Mouse (Mus musculus) liver, embryonic 16.5 days (tissue): Measurements from ENCODE around the gene Pitpnb. TPM values are rescaled to one million over a fixed set of nuclear protein-coding genes. Genes with fewer than 3 reads are reported as not detected.

ENCODE experiments used
- ATAC-seq: fragments of 200-750 bp; cut with Nextera tagmentation; 2 replicates; pipeline ENCODE4 v1.8.0; 2017; ENCODE audit warnings: low read depth, mild to moderate bottlenecking, moderate number of reproducible peaks, moderate library complexity
- H3K27ac ChIP-seq: fragments of 300-500 bp; sonication (generic); 2 replicates; pipeline ENCODE4 v1.5.1; 2014; ENCODE audit warnings: mild to moderate bottlenecking, low read length
- H3K27me3 ChIP-seq: fragments of 300-500 bp; sonication (generic); 2 replicates; pipeline ENCODE4 v1.6.1; 2014; ENCODE audit warnings: low read depth, low read length, mixed read lengths; ENCODE audit not compliant: control insufficient read depth, insufficient read depth
- H3K36me3 ChIP-seq: fragments of 300-500 bp; sonication (generic); 2 replicates; pipeline ENCODE4 v1.6.1; 2014; ENCODE audit warnings: mild to moderate bottlenecking; ENCODE audit not compliant: control insufficient read depth, insufficient read depth
- H3K4me1 ChIP-seq: fragments of 300-500 bp; sonication (generic); 2 replicates; pipeline ENCODE4 v1.6.1; 2014; ENCODE audit warnings: low read depth, low read length, mixed read lengths; ENCODE audit not compliant: control insufficient read depth
- H3K4me2 ChIP-seq: fragments of 300-500 bp; sonication (generic); 2 replicates; pipeline ENCODE4 v1.6.1; 2014; ENCODE audit warnings: low read depth, low read length, mixed read lengths
- H3K4me3 ChIP-seq: fragments of 300-500 bp; sonication (generic); 2 replicates; pipeline ENCODE4 v1.5.1; 2014; ENCODE audit warnings: low read depth, mild to moderate bottlenecking, low read length
- H3K9ac ChIP-seq: fragments of 300-500 bp; sonication (generic); 2 replicates; pipeline ENCODE4 v1.6.1; 2014; ENCODE audit warnings: low read depth, low read length
- H3K9me3 ChIP-seq: fragments of 300-500 bp; sonication (generic); replicated peaks from 2 replicates; pipeline ENCODE4 v1.6.1; 2016; ENCODE audit warnings: low read length; ENCODE audit not compliant: control insufficient read depth
- WGBS: fragments of 180-500 bp; shearing (Covaris S2); extraction: QIAGEN DNeasy Blood & Tissue Kit; methylation state at CpG from one replicate; pipeline ENCODE4 v1.1.7; 2014; ENCODE audit not compliant: insufficient replicate concordance; 5-methylcytosine and 5-hydroxymethylcytosine counted together
- polyA plus RNA-seq: library from polyadenylated mRNA; unstranded; fragments of >200 nt; fragmentation: Nextera tagmentation; extraction: Ambion mirVana; gene quantifications from 2 replicates; pipeline ENCODE4 v1.2.1, GENCODE M21; 2015

The Pitpnb gene
- polyA plus RNA-seq, 1 experiment from 2014 or later, result 31.6 TPM

GRCm38 (mm10) chr5:111419121-111419881 lies 88.7 kb downstream of the Pitpnb start:
- 13% methylated on average over 42 of the region's 42 CpGs for WGBS
- H3K9ac ChIP-seq, result no peak overlapping the region
- no peaks in the 10 kb centered on the region for H3K36me3 ChIP-seq
- peaks cover 75% of the 10 kb centered on the region for H3K27me3 ChIP-seq
- H3K4me3 ChIP-seq, result peak overlapping the region; percentile 63
- no peak overlapping the region for H3K27ac ChIP-seq
- H3K4me2 ChIP-seq, result peak overlapping the region; percentile 67
- H3K4me1 ChIP-seq, result peaks cover 5% of the 10 kb centered on the region; the same call in 1 of the 2 replicates
- ATAC-seq, result no peak
- no peaks in the 10 kb centered on the region for H3K9me3 ChIP-seq

GRCm38 (mm10) chr5:111420011-111420691 lies 89.6 kb downstream of the Pitpnb start:
- Histone ChIP-seq H3K4me2 (peak overlapping the region; percentile 67; the same call in 1 of the 2 replicates), H3K4me3 (peak overlapping the region; percentile 21), H3K27ac (no peak overlapping the region), H3K9ac (no peak overlapping the region; the same call in 1 of the 2 replicates), H3K27me3 (peaks cover 69% of the 10 kb centered on the region), H3K4me1 (peaks cover 5% of the 10 kb centered on the region; the same call in 1 of the 2 replicates), H3K36me3 (no peaks in the 10 kb centered on the region), H3K9me3 (no peaks in the 10 kb centered on the region)
- WGBS, result 6% methylated on average over 56 of the region's 56 CpGs
- ATAC-seq, result no peak

GRCm38 (mm10) chr5:111420896-111421295 lies 90.3 kb downstream of the Pitpnb start:
- no peak overlapping the region for H3K9ac ChIP-seq
- H3K36me3 ChIP-seq, result no peaks in the 10 kb centered on the region
- H3K4me3 ChIP-seq, result no peak overlapping the region
- ATAC-seq, result no peak
- H3K9me3 ChIP-seq, result no peaks in the 10 kb centered on the region
- peaks cover 62% of the 10 kb centered on the region for H3K27me3 ChIP-seq
- H3K4me2 ChIP-seq, result no peak overlapping the region
- H3K4me1 ChIP-seq, result peaks cover 5% of the 10 kb centered on the region; the same call in 1 of the 2 replicates
- WGBS, result 54% methylated on average over 22 of the region's 22 CpGs
- no peak overlapping the region for H3K27ac ChIP-seq

GRCm38 (mm10) chr5:111421424-111421823 lies 90.9 kb downstream of the Pitpnb start:
- Histone ChIP-seq H3K27ac (no peak overlapping the region), H3K27me3 (peaks cover 57% of the 10 kb centered on the region), H3K4me2 (no peak overlapping the region), H3K4me1 (peaks cover 5% of the 10 kb centered on the region; the same call in 1 of the 2 replicates), H3K36me3 (no peaks in the 10 kb centered on the region), H3K4me3 (no peak overlapping the region), H3K9me3 (no peaks in the 10 kb centered on the region), H3K9ac (no peak overlapping the region)
- no peak for ATAC-seq
- WGBS, result 75% methylated on average over 15 of the region's 15 CpGs

GRCm38 (mm10) chr5:111422058-111422800 lies 91.7 kb downstream of the Pitpnb start:
- H3K4me1 ChIP-seq, result peaks cover 5% of the 10 kb centered on the region; the same call in 1 of the 2 replicates
- H3K27ac ChIP-seq, result no peak overlapping the region
- H3K36me3 ChIP-seq, result no peaks in the 10 kb centered on the region
- 62% methylated on average over 8 of the region's 8 CpGs for WGBS
- H3K9ac ChIP-seq, result no peak overlapping the region
- no peak overlapping the region for H3K4me3 ChIP-seq
- peaks cover 48% of the 10 kb centered on the region for H3K27me3 ChIP-seq
- no peaks in the 10 kb centered on the region for H3K9me3 ChIP-seq
- no peak for ATAC-seq
- H3K4me2 ChIP-seq, result no peak overlapping the region

- 76% methylated on average over 10 of the region's 10 CpGs for WGBS
- Histone ChIP-seq H3K9ac (no peak overlapping the region), H3K4me1 (peaks cover 5% of the 10 kb centered on the region; the same call in 1 of the 2 replicates), H3K27ac (no peak overlapping the region), H3K36me3 (no peaks in the 10 kb centered on the region), H3K4me3 (no peak overlapping the region), H3K4me2 (no peak overlapping the region), H3K27me3 (peaks cover 41% of the 10 kb centered on the region), H3K9me3 (no peaks in the 10 kb centered on the region)
- no peak for ATAC-seq
Observed at GRCm38 (mm10) chr5:111423011-111423410, 92.4 kb downstream of the Pitpnb start.

- Histone ChIP-seq H3K4me2 (no peak overlapping the region), H3K27ac (no peak overlapping the region), H3K4me1 (peaks cover 5% of the 10 kb centered on the region; the same call in 1 of the 2 replicates), H3K36me3 (no peaks in the 10 kb centered on the region), H3K27me3 (peaks cover 35% of the 10 kb centered on the region), H3K4me3 (no peak overlapping the region), H3K9ac (no peak overlapping the region), H3K9me3 (no peaks in the 10 kb centered on the region)
- WGBS, result 67% methylated on average over 4 of the region's 4 CpGs
- no peak for ATAC-seq
Observed at GRCm38 (mm10) chr5:111423616-111424015, 93.1 kb downstream of the Pitpnb start.

- H3K9ac ChIP-seq, result no peak overlapping the region
- no peaks in the 10 kb centered on the region for H3K36me3 ChIP-seq
- H3K4me3 ChIP-seq, result no peak overlapping the region
- H3K4me1 ChIP-seq, result no peaks in the 10 kb centered on the region; the same call in 1 of the 2 replicates
- no peak overlapping the region for H3K4me2 ChIP-seq
- no peak for ATAC-seq
- H3K27me3 ChIP-seq, result peaks cover 13% of the 10 kb centered on the region
- H3K27ac ChIP-seq, result no peak overlapping the region
- 68% methylated on average over 9 of the region's 9 CpGs for WGBS
- H3K9me3 ChIP-seq, result no peaks in the 10 kb centered on the region
Observed at GRCm38 (mm10) chr5:111425813-111426212, 95.2 kb downstream of the Pitpnb start.
